Mouse (Mus musculus): ENCODE measurements at regions not wholly inside any gene's neighbourhood (a gene's known extent, or its start where the extent isn't known, plus 50 kb on each side); places are given as distances from the start of the nearest gene placed in this dataset.

GRCm38 (mm10) chr2:173463313-173463712 is 59.1 kb upstream of the 1700021F07Rik start:
- Histone ChIP-seq H3K4me2 (replicated peaks) (no peak overlapping the region), H3K27ac (no peak overlapping the region), H3K4me3 (replicated peaks) (no peak overlapping the region), H3K9me3 (no peaks in the 10 kb centered on the region), H3K36me3 (no peaks in the 10 kb centered on the region), H3K27me3 (replicated peaks) (no peaks in the 10 kb centered on the region), H3K9ac (no peak overlapping the region), H3K4me1 (replicated peaks) (no peaks in the 10 kb centered on the region)
- WGBS, result 93% methylated on average over 9 of the region's 9 CpGs
- no peak for ATAC-seq

GRCm38 (mm10) chr2:173464562-173464961 is 57.8 kb upstream of the 1700021F07Rik start:
- Histone ChIP-seq H3K4me3 (replicated peaks) (no peak overlapping the region), H3K9ac (no peak overlapping the region), H3K27me3 (replicated peaks) (no peaks in the 10 kb centered on the region), H3K4me1 (replicated peaks) (no peaks in the 10 kb centered on the region), H3K9me3 (no peaks in the 10 kb centered on the region), H3K27ac (no peak overlapping the region), H3K36me3 (no peaks in the 10 kb centered on the region), H3K4me2 (replicated peaks) (no peak overlapping the region)
- no peak for ATAC-seq
- whole genome bisulfite sequencing, result 92% methylated on average over 2 of the region's 2 CpGs

- no peak overlapping the region for H3K27ac ChIP-seq
- no peaks in the 10 kb centered on the region for H3K4me1 ChIP-seq (replicated peaks)
- H3K27me3 ChIP-seq (replicated peaks), result no peaks in the 10 kb centered on the region
- no peak overlapping the region for H3K4me3 ChIP-seq (replicated peaks)
- no peak overlapping the region for H3K9ac ChIP-seq
- no peak overlapping the region for H3K4me2 ChIP-seq (replicated peaks)
- H3K9me3 ChIP-seq, result no peaks in the 10 kb centered on the region
- ATAC-seq, result no peak
- no peaks in the 10 kb centered on the region for H3K36me3 ChIP-seq
- 75% methylated on average over 6 of the region's 6 CpGs for WGBS
Observed at GRCm38 (mm10) chr2:173465006-173465620, 57.3 kb upstream of the 1700021F07Rik start.

GRCm38 (mm10) chr2:173468136-173468535 is 54.2 kb upstream of the 1700021F07Rik start:
- WGBS, result 83% methylated on average over 3 of the region's 3 CpGs
- no peaks in the 10 kb centered on the region for H3K36me3 ChIP-seq
- H3K4me2 ChIP-seq (replicated peaks), result no peak overlapping the region
- H3K27ac ChIP-seq, result no peak overlapping the region
- ATAC-seq, result no peak
- no peaks in the 10 kb centered on the region for H3K9me3 ChIP-seq
- no peaks in the 10 kb centered on the region for H3K4me1 ChIP-seq (replicated peaks)
- no peaks in the 10 kb centered on the region for H3K27me3 ChIP-seq (replicated peaks)
- H3K4me3 ChIP-seq (replicated peaks), result no peak overlapping the region
- no peak overlapping the region for H3K9ac ChIP-seq

GRCm38 (mm10) chr2:173469756-173470155 is 52.6 kb upstream of the 1700021F07Rik start:
- ATAC-seq, result no peak
- Histone ChIP-seq H3K9me3 (no peaks in the 10 kb centered on the region), H3K27me3 (replicated peaks) (no peaks in the 10 kb centered on the region), H3K4me3 (replicated peaks) (no peak overlapping the region), H3K27ac (no peak overlapping the region), H3K36me3 (no peaks in the 10 kb centered on the region), H3K9ac (no peak overlapping the region), H3K4me2 (replicated peaks) (no peak overlapping the region), H3K4me1 (replicated peaks) (no peaks in the 10 kb centered on the region)
- whole genome bisulfite sequencing, result 70% methylated on average over 7 of the region's 7 CpGs

Measured in intestine, embryonic 15.5 days (tissue).